Mouse (Mus musculus) spleen, adult 2 months (tissue): ENCODE measurements around the gene 1700025G04Rik.

Experiments used
- CTCF ChIP-seq: fragments of 200-500 bp; IDR thresholded peaks from 2 replicates; pipeline ENCODE4 v1.5.1; 2011; ENCODE audit warnings: mild to moderate bottlenecking, inconsistent platforms; ENCODE audit not compliant: insufficient read depth, insufficient read length, insufficient replicate concordance; ENCODE audit errors: extremely low read depth
- POLR2A ChIP-seq: fragments of 200-500 bp; IDR thresholded peaks from 2 replicates; pipeline ENCODE4 v1.6.1; 2011; ENCODE audit warnings: low read depth, low read length, inconsistent platforms

GRCm38 (mm10) chr1:151980498-151980897 is 109.4 kb downstream of the 1700025G04Rik start:
- no peak for TF ChIP-seq CTCF
- no peak for TF ChIP-seq POLR2A
